Mouse (Mus musculus): Measurements from ENCODE around the gene Vps13a.
"Not testable (repeated sequence)": the region's sequence is repeated elsewhere in the genome, so short reads cannot be mapped to it uniquely, and the experiment has no call there.

Vps13a gene

DNA sequence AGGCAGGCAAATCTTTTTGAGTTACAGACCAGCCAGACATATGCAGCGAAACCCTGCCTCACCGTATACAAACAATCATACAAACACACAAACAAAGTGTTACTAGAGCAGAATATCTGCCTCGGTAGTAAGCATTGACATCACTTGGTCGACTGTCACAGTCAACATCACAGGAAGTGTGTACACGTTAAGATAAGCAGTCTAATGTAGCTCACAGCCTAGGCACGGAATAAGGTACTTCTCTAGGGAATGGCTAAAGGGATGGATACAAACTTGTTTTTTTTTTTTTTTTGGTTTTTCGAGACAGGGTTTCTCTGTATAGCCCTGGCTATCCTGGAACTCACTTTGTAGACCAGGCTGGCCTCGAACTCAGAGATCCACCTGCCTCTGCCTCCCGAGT is 23.3 kb downstream of the Vps13a start:
- not testable (repeated sequence) for DNase-seq

DNA sequence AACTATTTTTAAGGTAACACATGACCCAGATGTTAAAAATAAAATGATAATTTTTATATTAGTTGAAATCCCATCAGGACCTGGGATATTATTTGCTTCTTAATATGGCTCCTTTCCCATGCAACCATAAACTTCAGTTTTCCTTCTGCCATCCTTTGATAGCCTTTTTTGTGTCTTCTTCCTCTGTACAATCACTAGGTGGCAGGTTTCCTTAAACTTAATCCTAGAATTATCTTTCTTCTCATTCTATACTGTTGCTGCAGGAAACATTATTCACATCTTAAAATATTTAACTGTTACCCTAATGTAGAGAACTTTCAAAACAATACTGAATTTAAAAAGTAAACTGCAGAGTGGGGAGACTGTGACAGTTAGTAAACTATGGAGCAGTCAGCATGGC is 24.9 kb downstream of the Vps13a start:
- no peak for DNase-seq

GRCm38 (mm10) chr19:16755226-16755625 is 25.5 kb downstream of the Vps13a start:
- DNase-seq = peak; percentile 29

DNA sequence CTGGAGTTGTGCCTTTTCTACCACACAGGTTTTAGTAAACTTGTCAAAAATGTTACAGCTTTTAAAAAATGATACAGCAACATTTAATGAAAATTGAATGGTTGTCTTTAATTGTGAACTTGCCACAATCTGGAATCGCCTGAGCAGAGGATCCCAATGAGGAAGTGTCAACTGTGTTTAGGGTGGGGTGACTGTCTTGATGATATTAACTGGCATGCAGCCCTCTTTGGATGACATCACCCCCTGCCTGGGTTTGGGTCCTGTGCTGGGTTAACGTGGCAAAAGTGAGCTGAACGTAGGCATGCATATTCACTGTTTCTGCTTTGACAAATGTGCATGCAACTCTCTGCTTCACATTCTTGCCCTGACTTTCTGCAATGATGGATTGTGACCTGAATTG is 27.6 kb downstream of the Vps13a start:
- DNase-seq = no peak

- DNase-seq = no peak
Measured at GRCm38 (mm10) chr19:16736854-16737253, 43.9 kb downstream of the Vps13a start.

DNA sequence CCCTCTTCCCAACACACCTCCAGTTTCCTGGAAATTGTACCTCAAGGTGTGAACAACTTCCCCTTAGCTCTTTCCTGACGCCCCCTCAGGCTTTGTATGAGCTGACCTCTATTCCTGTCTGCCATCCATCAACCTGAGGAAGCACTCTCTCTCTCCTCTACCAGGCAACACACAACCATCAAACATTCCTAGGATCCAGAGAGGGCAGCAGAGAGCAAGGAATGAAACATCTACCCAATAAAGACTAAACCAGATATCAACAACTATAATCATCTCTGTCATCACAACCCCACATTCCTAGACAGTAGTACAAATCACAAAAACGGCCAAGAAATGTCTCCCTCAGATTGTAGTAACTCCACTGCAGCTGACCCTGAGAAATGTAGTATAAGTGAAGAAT is 52.0 kb downstream of the Vps13a start:
- DNase-seq = no peak

DNA sequence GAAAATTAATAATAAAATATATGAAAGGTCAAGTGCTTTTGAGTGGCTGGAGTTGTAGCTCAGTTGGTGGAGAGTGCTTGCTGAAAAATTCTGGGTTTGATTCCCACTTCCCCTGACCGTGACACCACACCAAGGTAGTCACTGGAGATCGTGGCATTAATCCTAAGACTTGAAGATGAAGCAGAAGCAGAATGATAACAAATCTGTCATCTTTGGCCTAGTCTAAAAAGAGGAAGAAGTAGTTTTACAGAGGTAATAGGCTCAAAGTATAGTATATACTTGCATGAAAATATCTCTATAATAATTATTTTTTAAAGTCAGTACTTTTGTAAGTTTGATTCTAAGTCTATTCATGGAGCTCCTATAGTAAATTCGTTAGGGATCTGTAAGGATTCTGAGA is 65.5 kb downstream of the Vps13a start:
- no peak for DNase-seq

GRCm38 (mm10) chr19:16701790-16702189 is 78.9 kb downstream of the Vps13a start:
- no peak for DNase-seq

DNA sequence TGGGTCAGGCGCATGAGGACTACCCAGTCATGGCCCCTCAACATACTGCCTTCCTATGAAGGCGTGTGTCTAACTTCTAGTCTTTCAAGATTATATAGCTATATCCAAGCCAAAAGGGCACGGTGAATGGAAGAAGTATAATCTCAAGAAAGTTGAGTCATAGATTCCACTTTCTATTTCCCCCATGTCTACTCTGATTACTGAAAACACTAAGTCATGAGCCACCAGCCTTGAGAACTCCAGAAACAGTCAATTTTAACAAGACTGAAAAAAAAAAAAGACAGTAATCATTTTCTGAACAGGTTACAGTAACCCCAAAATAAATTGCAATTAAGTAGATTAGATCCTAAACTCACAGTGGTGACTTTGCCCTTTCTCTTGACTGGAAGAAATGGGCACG is 95.8 kb downstream of the Vps13a start:
- no peak for DNase-seq

DNA sequence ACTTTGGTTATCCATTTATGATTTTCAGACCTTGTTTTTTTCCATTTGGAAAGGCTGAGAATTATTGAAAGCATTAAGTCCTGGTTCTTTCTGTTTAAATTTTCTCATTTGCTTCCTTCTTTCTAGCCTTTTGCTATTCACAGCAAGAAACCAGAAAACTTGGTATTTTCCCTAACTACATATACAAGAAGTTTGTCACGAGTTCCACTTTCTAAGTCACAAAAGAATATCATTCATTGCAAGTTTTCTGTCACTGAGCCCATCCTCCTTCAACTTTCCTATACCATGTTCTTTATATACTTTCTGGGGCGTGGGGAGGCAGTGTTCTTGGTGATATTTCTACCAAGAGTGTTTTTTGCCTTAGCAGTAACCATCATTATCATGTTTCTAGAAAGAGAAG is 96.5 kb downstream of the Vps13a start:
- no peak for DNase-seq

GRCm38 (mm10) chr19:16625610-16626395 is 154.9 kb downstream of the Vps13a start:
- peak; percentile 15 for DNase-seq

DNA sequence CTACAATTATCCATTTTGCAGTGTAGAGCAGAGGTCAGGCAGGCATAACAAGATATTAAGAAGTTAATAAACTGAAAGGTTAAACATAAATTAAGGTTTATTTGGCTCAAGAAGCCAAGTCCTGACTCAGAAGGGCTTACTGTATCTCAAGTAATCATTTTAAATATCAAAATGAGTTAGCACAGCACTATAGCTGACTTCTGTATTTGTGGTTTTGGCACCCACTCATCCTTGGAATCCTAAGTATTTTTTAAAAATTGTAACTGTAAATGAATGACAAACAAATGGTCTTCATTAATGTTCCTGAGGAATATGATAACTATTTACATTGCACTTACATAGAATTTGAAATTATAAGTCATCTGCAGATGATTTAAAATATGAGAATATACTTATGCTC is 155.7 kb downstream of the Vps13a start:
- DNase-seq = no peak

DNA sequence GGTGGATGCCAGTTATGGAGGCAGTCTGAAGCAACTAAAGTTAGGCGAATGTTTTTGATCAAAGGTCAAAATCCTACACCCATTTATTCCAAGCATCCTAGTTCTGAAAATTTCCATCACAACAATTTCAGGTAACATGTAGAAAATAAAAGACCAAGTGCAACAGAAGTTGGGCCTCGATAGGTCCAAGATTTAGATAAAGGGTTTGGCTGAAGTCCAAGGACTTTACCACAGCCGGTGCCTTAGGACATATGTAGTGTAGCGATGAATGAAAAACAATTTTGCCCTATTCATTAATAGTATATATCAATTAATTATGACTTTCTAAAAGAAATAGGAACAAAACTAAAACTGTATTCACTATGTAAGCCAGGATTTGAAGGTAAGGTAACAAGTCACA is 157.6 kb downstream of the Vps13a start:
- no peak for DNase-seq

- DNase-seq = no peak
Measured at GRCm38 (mm10) chr19:16607634-16608033, 173.1 kb downstream of the Vps13a start.

DNA sequence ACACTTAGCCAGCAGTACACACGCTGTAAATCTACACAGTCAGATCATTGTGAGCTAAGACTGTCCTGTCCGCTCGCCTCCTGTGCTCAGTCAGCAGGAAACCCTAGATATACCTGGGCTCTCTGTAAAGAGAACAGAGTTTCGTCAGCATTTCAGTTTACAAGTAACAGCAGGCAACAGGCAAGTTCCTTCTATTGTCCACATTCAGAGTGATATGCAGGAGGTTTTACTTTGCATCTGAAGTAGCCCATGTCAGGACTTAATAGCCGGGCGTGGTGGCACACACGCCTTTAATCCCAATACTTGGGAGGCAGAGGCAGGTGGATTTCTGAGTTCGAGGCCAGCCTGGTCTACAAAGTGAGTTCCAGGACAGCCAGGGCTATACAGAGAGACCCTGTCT is 178.7 kb downstream of the Vps13a start:
- no peak for DNase-seq

DNA sequence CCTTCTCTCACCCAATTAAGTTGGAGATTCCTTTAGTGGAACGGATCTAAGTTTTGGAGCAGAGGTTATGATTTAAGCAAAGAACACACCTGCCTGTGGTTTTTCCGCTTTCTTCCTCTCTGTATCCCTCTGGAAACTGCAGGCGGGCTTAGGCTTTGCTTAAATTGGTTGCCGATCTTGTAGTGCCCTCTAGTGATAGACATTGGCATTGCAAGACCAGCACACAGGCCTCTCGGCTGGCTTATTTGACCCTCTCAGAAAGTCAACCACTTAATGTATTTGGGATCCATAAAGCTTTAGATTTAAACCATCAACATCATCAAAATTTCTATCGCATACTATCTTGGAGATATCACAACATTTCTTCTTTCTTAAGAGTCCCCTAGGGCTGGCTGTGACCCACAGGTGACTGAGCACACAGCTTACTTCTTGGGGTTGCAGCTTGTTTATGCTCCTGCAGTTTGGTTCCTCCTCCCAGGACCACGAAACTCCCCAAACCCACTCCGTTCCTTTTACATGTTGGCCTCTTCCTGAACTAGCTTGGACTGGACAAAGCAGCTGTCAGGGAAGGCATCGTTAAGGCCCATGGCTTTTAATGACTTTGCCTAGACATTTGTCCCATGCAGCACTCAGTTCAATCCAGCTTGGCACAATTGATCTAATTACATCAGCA is 181.3 kb downstream of the Vps13a start:
- DNase-seq = peak; percentile 82

DNA sequence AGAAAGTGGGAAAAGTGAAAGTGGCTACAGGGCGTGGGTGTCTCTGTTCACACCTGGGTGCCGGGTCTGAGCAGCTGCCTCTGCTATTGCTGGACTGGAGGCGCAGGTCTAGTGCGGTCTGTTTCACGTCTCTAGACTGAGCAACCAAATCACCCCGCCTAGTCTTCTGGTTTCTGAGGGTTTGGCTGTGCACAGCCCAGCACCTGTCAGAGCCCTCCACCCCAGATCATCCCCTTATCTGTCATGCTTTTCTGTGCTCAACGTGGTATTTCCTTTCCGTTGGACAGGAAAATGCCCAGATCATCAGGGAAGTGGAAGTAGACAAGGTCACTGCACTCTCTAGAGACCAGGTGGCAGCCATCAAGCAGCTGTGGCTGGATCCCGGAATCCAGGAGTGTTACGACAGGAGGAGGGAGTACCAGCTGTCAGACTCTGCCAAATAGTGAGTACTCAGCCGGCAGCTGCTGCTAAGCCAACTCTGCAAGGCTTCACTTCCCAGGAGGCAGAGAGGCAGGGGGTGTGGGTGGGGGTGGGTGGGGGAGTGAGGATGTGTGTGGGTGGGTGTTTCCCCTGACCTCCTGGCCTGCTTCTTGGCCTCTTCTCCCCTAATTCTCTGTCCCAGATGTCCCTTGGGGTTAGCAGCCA is 182.0 kb downstream of the Vps13a start:
- peak; percentile 50 for DNase-seq

GRCm38 (mm10) chr19:16597216-16597615 is 183.5 kb downstream of the Vps13a start:
- no peak for DNase-seq

- no peak for DNase-seq
Measured at GRCm38 (mm10) chr19:16593975-16594317, 186.8 kb downstream of the Vps13a start.

DNA sequence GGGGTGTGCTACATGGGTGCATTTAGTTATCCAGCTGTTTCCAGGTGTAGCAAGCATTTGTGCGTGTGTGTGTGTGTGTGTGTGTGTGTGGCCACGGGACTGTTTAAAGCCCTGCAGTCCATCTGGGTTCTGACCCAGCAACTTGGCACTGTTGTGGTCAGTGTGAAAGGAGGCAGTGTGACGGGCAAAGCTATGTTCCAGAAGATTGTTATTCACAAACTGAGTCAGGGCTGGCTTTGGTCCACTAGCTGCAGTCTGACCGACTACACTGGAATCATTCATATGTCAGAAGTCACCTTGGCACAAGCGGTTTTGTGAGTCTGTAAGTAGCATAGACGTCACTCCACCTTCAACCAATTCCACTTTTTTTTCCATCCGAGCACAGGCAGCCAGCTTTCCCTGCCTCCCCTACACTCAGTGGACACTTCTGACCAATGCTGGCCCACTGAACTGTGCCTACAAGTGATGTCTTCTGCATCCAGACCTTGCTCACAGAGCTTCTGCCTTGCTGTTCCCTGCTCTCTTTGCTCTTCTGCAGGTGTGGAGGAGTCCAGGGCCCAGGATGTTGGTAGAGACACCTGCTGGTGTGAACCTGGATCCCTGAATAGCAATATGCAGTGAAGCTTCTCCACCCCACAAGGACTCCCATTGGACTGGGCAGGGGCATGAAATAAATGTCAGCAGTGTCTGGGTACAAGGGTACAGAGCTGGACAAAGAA is 187.3 kb downstream of the Vps13a start:
- no peak for DNase-seq

- DNase-seq = no peak
Measured at GRCm38 (mm10) chr19:16585379-16585778, 195.4 kb downstream of the Vps13a start.

GRCm38 (mm10) chr19:16584546-16584945 is 196.2 kb downstream of the Vps13a start:
- DNase-seq = no peak

DNA sequence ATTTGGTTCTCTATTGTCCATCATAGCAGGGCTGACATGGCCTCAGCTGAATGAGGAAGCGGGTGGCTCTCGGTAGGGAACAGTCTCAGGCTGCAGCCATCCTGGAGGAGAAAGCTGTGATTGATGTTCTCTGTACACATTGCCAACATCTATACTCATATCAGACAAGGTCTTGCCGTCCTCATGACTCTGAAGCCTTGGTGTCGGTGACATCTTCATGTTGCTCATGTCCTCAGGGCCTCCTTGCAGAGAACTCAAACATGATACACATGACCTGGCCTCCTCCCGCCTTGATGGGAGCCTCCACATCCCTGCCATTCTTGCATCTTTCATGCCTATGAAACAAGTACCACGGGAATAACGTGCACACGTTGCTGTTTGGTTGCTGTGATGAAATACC is 200.2 kb downstream of the Vps13a start:
- no peak for DNase-seq

Data from kidney, postnatal 10 days (tissue).